Mouse (Mus musculus) common myeloid progenitor, adult 5-6 weeks (primary cell): ENCODE results near the gene Epn2. TPM values are rescaled to one million over a fixed set of nuclear protein-coding genes. Genes with fewer than 3 reads are reported as not detected.

Source experiments
- ATAC-seq: replicated peaks from 2 replicates; pipeline ENCODE4 v1.8.0; 2016; ENCODE audit warnings: low read depth, mild to moderate bottlenecking, moderate TSS enrichment, inconsistent platforms; ENCODE audit not compliant: poor library complexity, severe bottlenecking
- total RNA-seq: library from RNA; stranded (forward); fragments of 200-1000, 187-1606 nt; gene quantifications from 2 replicates; pipeline ENCODE4 v1.2.3, GENCODE M21; 2017

Gene Epn2
- total RNA-seq, result 2.1 TPM in 1 of 2 replicates, not detected in the other

DNA sequence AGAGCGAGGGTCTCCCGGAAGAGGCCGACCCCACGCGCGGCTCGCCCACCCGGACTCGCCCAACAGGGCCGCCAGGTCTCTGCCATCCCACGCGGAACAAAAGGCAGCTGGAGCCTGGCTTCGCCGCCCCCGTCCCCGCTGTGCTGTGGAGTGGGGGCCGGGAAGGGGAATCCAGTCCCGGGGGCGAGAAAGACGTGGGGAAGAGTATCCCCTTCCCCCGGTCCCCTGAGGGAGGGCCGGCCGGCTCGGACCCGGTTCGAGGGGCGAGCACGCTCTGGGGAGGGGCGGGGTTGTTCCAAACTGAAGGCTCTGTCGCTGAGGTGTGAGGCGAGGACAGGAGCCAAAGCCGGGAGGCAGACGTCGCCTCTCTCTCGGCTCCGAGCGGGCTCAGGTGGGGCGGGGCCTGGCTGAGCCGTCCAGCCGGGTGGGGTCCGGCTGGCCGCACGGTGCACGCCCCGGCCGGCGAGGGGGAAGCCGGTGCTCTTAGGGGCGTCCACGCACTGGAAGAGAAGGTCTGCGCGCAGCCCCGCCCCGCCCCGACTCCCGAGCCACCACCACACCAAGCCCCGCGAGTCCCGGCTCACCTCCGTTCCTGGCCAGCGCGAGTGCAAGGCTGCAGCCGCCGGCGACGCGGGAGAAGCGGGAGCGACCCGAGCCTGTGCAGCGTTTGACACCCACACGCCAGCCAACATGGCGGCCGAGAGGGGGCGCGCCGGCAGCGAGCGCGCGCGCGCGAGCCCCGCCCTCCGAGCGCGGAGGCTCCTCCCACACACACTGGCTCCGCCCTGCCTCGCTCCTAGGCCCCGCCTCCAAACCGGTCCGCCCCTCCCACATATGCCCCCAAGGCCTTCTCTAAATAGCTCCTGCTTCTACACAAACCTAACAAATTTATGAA is at the start of gene Epn2:
Gene Epn2 (minus strand): TSS at position 705 of the 895 bp plus-strand sequence.
- ATAC-seq, result peak; percentile 62; the same call in 1 of the 2 replicates

DNA sequence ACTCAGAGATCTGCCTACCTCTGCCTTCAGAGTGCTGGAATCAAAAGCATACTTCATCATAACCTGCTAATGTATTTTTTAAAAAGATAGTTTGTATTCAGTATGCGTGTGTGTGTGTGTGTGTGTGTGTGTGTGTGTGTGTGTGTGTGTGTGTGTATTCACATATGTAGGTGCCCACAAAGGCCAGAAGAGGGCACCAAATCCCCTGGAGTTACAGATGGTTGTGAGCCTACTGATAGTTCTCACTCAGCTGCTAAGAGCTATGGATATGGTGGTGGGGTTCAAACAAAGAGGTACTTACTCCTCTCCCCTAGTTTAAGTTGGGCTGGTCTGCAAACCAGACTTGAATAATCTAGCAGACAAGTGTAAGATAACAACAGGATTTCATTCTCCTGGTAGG is 47.0 kb upstream of the Epn2 start:
- ATAC-seq, result no peak

DNA sequence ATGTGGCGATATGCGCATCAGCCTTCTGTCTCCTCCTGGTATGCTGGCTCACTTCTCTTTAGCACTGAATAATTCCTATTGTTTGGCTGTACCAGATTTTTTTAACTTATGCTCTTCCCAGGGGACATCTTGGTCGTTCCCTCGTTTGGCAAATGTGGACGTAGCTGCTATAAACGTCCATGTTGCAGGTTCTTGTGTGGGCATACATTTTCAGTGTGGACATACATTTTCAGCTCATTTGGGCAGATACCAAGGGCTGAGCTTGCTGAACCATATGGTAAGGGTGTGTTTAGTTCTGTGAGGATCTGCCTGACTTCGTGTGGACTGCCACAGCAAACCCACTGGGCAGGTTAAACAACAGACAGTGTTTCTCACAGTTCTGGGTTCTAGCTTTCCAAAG is 45.6 kb upstream of the Epn2 start:
- no peak for ATAC-seq

DNA sequence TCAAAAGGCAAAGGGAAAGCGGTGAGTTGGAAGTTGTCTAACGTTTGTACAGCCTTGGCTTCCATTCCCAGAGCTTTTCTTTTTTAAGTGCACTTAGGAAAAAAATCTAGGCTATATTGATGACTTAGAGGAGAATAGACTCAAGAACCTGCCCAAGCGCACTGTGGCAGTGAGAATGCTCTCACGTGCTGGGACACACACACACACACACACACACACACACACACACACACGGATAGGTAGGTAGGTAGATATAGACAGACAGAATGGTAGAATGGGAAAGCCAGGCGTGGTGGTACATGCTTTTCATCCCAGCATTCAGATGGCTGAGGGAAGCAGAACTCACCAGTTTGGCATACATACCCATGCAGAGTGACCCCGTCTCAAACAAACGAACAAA is 41.3 kb upstream of the Epn2 start:
- ATAC-seq, result no peak

DNA sequence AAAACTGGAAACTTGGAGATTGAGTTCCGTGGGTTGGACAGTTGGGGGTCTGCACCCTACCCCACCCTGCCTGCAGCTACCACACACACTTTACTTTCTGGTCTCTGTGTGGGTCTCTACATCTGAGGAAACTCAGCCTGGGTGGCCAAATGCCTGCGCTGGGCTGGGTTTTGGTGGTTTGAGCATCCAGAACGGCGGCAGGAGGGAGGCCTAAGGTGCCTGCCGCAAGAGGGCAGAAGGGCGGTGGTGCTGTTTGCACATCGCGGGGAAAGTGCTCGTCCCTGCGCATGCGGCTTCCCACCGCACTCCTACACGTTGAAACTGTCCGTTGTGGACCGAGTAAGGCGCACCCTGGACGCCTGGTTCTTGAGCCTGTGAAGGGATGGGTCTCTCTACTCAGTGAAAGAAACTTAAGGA is 40.8 kb upstream of the Epn2 start:
- no peak for ATAC-seq

DNA sequence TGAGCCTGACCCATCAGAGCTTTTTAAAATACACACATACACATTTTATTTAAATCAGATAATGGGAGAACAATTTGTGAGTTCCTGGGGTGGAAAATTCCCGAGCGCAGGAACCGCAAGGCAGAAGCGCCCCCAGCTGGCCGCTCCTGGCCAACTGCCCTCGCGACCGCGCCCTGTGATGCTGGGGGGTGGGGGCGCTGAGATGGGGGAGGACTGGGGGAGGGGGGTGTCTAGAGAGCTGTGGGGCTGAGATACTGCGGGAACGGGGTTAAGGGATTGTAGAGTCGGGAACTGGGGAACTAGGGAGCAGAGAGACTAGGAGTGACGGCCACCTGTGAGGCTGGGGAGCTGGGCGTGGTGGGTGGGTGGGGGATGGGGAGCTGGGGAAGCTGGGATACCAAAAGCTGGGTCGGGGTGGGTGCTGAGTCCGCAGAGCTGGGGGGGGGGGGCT is 40.3 kb upstream of the Epn2 start:
- no peak for ATAC-seq

DNA sequence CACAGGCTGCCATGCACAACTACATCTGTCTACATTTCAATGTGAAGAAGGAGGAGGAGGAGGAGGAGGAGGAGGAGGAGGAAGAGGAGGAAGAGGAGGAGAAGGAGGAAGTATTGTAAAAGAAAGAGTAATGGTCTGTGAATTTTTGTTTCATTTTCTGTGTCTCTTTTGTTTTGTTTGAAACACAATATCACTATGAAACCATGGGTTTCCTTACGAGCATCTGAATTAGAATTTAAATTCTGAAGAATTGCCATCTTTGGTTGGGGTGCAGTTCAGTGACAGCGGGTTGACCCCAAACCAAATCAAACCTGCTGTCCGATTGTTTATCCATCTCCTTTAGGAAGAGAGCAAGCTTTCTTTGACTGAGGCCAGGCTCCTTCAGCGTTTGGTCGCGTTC is 39.9 kb upstream of the Epn2 start:
- ATAC-seq, result no peak

DNA sequence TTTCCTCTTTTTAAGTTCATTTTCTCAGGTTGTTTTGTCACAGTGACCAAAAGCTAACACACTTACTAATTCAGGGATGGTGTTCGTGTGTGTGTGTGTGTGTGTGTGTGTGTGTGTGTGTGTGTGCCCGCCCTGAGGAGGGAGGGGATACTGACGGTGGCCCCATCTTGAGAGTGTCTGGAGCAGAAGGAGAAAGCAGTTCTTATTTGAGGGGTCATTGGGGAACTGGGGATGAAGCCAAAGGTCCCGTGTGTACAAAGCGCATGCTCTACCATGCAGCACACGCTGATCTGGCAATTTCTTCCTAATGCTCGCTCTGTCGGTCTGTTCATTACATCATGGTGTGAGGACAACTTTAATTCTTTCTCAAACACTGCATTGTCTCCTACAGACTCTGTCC is 39.1 kb upstream of the Epn2 start:
- no peak for ATAC-seq

DNA sequence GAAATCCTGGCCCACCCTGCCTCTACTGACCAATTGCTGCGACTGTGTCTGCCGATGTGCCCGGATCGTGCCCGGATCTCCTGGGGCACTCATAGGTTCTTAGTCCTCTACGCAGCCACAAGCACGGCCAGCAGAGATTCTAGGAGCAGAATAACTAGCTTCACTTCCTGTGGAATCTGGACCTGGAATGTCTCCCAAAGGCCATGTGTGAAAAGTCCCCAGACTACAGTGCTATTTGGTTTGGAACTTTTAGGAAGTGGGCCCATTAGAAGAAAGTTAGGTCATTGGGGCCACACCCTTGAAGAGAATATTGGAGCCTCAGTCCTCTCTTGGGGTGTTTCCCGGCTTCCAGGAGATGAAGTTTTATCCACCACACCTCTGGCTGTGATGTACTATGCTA is 38.6 kb upstream of the Epn2 start:
- no peak for ATAC-seq

DNA sequence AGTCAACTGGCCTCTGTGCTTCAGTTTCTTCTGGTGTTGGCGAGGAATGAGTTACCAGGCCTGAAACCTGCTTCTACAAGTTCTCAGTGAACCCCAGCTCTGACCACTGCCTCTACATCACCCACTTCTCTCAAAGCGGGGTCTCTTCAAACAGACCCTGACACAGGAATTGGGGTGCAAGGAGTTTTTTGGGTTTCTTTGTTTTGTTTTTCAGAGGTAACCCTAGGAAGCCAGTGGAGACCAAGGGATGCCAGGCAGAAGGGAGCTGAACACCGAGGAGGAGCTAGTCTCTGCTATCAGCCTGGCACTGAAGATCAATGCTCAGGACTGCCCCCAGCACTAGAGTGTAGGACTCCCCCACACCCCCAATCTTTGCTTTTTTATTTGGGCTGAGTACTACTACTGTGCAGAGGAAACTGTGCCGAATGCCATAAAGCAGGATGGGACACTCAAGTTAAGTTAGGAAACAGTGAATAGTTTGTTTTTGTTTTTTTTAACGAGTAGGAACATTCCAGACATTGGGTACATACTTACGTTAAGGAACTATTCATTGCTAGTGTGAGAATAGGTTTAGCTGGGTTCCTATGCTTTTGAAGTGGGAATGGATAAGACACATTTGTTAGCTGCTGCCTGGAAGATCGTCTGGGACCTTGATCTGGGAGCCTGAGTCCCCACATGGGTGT is 37.9 kb upstream of the Epn2 start:
- ATAC-seq, result no peak

DNA sequence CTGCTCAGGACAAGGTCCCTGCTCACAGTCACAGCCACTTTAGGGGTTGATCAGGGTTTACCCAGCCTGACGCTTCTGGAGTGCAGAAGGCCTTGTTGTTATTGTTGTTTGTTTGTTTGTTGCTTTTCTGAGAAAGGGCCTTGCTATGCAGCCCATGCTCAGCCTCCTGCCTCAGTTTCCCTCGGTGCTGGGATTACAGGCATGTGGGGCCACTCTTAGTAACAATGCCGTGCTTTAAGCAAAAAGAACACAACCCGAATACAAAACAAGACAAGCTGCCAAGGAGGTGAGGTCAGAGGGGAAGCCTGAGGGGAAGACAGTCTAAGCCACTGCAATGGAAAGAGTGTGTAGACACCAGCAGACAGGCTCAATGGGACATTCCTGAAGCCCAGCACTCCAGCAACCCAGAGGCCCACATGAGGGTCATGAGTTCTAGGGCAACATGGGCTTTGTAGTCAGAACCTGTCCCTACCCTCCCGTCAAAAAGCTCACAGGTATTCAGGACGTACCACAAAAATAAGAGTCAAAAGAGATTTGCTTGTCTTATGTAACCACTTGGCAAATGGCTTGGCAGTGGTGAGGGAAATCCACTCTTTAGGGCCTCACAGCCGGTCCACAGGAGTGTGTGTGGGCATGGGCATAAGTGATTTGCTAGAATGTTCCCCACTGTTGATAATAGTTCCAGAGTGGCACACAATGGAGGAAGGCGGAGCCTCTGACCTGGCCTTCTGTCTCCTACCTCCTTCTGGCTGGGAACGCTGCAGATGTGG is 37.2 kb upstream of the Epn2 start:
- ATAC-seq, result no peak

DNA sequence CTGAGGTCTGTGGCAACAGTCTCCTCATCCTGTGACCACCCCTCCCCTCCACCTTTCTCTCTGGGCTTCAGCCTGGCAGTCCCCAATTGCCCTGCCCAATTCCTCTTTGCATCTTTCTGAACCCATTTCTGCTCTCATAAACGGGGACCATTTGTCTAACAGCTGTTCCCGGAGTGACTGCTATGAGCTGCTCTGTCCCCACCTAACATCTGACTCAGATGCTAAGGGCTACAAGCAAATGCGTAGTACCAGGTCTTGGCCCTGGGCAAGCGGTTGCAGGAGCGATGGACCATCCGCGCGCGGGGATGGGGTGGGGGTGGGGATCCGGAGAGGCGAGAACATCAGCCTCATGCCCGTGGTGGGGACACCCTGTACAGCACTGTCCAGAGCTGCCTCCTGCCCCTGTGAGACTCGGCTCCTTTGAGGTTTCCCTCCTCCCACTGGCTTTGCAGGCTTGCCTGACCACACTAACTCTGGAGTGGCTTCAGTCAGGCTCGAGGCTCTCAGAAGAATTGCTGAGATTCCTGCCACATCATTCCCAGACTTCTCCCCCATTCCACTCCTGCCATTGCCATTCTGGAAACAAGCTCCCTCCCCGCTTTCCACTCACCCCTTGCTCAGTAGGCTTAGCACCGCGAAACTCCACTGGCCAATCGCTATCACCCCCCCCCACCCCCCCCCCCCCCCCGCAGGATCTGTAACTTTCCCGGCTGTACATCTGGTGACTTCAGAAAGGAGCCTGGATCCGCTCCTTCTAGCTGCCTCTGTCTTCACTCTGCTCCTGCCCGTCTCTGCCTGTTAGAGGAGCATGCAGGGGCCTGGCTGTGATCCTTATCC is 36.4 kb upstream of the Epn2 start:
- no peak for ATAC-seq

DNA sequence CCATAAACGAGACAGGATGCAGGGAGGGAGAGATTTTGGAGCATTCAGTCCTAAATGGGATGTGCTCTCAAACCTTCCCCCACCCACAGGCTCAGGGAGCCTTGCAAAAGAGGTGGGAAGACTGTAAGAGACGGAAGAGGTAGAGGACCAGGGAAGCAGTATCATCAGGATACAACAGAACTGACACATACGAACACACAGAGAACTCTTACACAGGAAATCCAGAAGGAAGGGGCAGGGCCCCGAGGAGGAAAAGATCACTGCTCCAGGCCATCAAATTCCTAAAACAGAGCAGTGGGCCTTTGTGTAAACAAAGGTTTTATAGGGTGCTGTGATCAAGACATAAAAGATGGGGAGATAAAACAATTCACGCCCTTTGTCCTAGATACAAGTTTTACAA is 34.9 kb upstream of the Epn2 start:
- no peak for ATAC-seq

DNA sequence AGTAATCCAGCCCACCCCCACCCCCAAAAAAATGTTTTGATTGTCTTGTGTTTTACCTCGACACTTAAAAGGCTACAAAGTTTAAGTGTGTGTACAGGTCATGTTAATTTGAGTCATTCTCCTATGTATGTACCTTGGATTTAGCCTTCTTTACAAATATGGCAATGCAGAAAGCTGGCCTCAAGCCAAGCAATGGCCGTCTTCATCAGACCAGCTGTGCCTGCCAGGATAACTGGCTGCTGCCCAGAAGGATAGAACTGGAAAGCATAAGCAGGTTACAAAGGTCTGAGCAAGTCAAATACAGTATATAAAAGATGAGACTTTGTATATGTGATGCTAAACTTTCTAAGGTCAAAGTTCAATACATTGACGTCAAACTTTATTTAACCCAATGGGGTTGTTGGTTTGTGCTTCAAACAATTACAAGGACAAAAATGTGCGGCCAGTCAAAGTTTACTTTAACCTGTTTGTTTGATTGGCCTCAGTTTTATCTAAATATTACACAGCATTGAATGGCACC is 32.7 kb upstream of the Epn2 start:
- ATAC-seq, result no peak

DNA sequence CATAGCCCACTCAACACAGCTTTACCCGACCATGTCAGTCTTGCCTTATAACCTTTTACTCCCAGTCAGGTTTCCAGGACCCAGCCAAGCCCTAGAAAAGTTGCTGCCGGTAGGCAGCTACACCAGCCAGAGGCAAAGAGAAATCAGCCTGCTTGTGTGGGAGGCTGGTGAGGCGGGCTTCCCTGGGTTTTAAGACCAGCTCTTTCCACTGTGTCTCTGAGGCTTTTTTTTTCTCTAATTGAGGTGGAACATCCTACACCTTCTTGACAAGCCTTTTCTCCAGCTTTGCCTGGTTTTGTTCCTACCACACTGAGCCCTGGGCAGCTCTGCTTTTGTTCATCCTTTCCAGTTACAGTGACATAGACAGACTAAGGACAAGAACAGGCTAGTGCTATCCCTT is 31.7 kb upstream of the Epn2 start:
- no peak for ATAC-seq

DNA sequence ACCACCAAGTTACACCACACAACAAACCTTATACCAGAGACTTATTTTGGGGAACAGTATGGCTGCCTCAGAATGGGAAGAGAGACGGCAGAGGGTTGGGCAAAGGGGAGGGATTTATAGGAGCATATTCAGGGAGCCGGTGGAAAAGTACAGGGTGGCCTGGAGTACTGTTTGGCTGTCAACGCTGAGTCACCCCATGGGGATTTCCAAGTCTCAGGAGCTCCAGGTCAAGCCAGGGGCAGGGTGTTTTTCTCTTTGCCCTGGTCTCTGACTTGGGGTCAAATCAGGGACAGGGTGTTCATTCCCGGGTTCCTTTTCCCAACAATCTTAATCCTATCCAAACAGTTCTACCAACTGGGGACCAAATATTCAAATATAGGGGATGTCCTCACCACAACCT is 28.6 kb upstream of the Epn2 start:
- ATAC-seq, result no peak

DNA sequence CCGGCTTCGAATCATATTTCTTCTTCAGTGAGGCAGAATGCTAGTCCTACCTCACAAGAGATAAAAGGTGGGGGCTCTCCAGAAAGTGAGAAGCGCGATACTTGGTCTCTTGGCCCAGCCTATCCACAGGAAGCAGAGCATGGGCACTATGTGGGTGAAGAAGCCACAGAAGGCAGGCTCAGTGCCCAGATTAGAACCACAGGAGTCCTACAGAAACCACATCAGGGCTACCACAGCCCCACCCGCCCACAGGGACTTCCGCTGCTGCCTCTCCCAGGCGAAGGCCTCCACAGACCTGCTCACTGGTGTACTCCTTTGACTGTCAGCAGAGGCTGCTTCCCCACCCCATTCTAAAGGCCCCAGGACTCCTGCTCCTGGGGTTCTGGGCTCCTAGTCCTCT is 23.2 kb upstream of the Epn2 start:
- ATAC-seq, result peak; percentile 100

DNA sequence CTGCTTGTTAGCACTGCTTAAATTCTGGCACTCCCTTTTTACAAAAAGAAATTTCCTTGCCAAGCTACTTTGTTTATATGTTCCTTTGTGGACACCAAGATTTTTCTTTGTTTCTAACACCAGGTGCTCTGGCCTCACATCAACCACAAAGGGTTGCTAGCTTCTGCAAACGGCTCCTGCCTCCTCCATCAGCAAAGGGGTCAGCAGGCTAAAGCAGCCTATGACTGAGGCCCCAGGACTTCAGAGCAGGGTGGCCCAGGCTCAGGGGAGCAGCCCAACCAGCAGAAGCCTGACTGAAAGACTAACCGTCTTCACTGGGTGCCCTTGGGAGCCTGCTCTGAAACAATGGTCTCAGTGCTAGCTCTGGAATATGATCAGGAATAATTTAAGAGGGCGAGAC is 22.0 kb upstream of the Epn2 start:
- ATAC-seq, result no peak

DNA sequence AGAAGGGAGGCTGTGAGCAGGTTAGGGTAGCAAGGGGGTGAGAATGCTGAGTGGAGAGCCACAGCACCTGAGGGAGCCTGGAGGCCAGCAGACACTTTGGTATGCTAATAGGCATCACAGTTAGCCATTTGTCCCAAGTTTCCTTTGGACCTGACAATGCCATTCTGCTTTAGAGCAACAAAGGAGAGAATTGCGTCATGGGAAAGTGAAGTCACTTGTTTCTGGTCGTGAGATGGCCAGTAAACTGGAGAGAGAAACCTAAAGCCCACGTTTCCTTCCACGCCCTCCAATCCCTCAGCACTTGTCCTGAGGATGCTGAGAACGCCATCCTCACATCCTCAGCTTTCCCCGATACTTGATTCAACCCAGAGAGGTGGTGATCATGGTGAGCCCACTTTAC is 18.9 kb upstream of the Epn2 start:
- ATAC-seq, result no peak

DNA sequence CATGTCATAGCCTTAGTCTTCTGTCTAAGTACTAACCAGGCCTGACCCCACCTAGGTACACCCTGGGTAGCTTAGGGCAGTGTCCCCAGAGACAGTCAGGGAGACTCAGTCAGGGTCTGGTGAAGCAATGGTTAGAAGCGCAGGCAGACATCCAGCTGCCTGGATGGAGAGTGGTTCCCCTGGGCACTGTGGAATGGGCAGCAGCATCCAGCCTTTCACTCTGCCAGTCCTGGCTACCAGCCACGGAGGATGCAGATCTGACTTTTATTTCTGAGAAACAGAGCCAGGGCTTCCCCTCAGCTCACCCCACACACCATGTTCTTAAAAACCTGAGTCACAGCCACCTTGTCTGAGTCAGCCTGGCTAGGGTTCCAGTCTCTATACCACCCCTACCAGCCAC is 18.0 kb upstream of the Epn2 start:
- no peak for ATAC-seq
